Mouse (Mus musculus) neural tube, embryonic 15.5 days (tissue): ENCODE data around the gene Anxa4. TPM values are rescaled to one million over a fixed set of nuclear protein-coding genes. Genes with fewer than 3 reads are reported as not detected.
A peak's percentile ranks its signal among the peaks of the same experiment; 100 is the strongest.

Source experiments
- ATAC-seq: fragments of 200-750 bp; cut with Nextera tagmentation; 2 replicates; pipeline ENCODE4 v1.8.0; 2017; ENCODE audit warnings: mild to moderate bottlenecking, moderate TSS enrichment, moderate library complexity; ENCODE audit not compliant: low FRiP score
- H3K27ac ChIP-seq: fragments of 300-500 bp; sonication (generic); replicated peaks from 2 replicates; pipeline ENCODE4 v1.5.1; 2015; ENCODE audit warnings: mild to moderate bottlenecking, inconsistent platforms
- H3K27me3 ChIP-seq: fragments of 300-500 bp; sonication (generic); replicated peaks from 2 replicates; pipeline ENCODE4 v1.6.1; 2015; ENCODE audit warnings: inconsistent platforms
- H3K36me3 ChIP-seq: fragments of 300-500 bp; sonication (generic); 2 replicates; pipeline ENCODE4 v1.6.1; 2015; ENCODE audit warnings: inconsistent platforms
- H3K4me1 ChIP-seq: fragments of 300-500 bp; sonication (generic); 2 replicates; pipeline ENCODE4 v1.6.1; 2015; ENCODE audit warnings: inconsistent platforms
- H3K4me2 ChIP-seq: fragments of 300-500 bp; sonication (generic); 2 replicates; pipeline ENCODE4 v1.6.1; 2015; ENCODE audit warnings: inconsistent platforms, mild to moderate bottlenecking, moderate library complexity
- H3K4me3 ChIP-seq: fragments of 300-500 bp; sonication (generic); replicated peaks from 2 replicates; pipeline ENCODE4 v1.5.1; 2015; ENCODE audit warnings: mild to moderate bottlenecking, inconsistent platforms
- H3K9ac ChIP-seq: fragments of 300-500 bp; sonication (generic); replicated peaks from 2 replicates; pipeline ENCODE4 v1.6.1; 2015; ENCODE audit warnings: mild to moderate bottlenecking, inconsistent platforms
- H3K9me3 ChIP-seq: fragments of 300-500 bp; sonication (generic); replicated peaks from 2 replicates; pipeline ENCODE4 v1.6.1; 2016; ENCODE audit warnings: inconsistent platforms
- WGBS: fragments of 180-500 bp; shearing (Covaris S2); methylation state at CpG from one replicate; pipeline ENCODE4 v1.1.7; 2015; ENCODE audit warnings: mixed read lengths; 5-methylcytosine and 5-hydroxymethylcytosine counted together
- polyA plus RNA-seq: library from polyadenylated mRNA; unstranded; fragments of >200 nt; fragmentation: Nextera tagmentation; extraction: Ambion mirVana; gene quantifications from 2 replicates; pipeline ENCODE4 v1.2.1, GENCODE M21; 2015

Gene Anxa4
- polyA plus RNA-seq, 1 experiment from 2014 or later = 4.2 TPM

DNA sequence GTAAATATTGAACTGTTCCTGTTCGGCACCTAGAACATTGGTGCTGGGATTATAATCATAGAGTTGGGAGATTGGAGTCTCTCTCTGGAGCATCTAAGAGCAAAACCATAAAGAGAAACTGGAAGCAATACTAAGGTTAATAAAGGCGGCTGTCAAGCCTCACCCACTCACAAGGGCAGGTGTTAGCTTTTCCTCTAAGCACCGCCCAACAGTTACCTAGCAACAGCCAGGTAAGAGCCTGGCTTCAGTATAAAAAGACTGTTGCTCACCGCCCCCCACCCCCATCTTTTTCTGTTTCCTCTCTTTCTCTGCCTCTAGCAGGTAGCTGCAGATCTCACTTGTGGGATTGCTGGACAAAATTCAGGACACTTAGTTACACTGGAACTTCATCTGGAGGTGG lies 4.1 kb upstream of the Anxa4 start:
- H3K27ac ChIP-seq = no peak overlapping the region
- H3K9ac ChIP-seq = no peak overlapping the region
- H3K4me3 ChIP-seq = no peak overlapping the region
- H3K4me1 ChIP-seq = peaks cover 15% of the 10 kb centered on the region
- H3K36me3 ChIP-seq = no peaks in the 10 kb centered on the region
- no peak overlapping the region for H3K4me2 ChIP-seq
- H3K27me3 ChIP-seq = peaks cover 9% of the 10 kb centered on the region
- 72% methylated on average over 4 of the region's 4 CpGs for WGBS
- H3K9me3 ChIP-seq = no peaks in the 10 kb centered on the region
- no peak for ATAC-seq

DNA sequence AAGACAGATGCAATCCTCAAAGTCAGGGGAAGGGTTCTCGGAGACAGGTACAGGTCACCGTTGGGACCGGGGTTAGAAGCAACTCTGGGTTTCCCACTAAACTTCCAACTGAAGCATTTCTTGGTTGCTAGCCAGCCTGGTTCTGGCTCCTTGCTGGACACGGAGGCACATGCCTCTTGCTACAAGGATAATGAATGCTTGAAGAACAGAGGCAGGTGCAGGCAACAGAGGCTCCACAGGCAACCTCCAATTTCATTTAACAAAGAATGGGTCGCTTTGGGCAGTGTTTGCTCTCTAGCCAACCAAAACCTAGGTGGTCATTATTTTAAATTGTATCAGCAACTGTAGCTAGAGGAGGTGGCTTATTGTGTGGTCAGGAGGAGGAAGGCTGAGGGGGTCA lies 573 bp upstream of the Anxa4 start:
- Histone ChIP-seq H3K4me3 (peak overlapping the region; percentile 40; the same call in 1 of the 2 replicates), H3K36me3 (no peaks in the 10 kb centered on the region), H3K27ac (no peak overlapping the region), H3K9me3 (no peaks in the 10 kb centered on the region), H3K4me1 (peaks cover 17% of the 10 kb centered on the region), H3K9ac (no peak overlapping the region), H3K4me2 (peak overlapping the region; percentile 73), H3K27me3 (peaks cover 20% of the 10 kb centered on the region)
- ATAC-seq = no peak
- 49% methylated on average over 5 of the region's 5 CpGs for whole genome bisulfite sequencing

DNA sequence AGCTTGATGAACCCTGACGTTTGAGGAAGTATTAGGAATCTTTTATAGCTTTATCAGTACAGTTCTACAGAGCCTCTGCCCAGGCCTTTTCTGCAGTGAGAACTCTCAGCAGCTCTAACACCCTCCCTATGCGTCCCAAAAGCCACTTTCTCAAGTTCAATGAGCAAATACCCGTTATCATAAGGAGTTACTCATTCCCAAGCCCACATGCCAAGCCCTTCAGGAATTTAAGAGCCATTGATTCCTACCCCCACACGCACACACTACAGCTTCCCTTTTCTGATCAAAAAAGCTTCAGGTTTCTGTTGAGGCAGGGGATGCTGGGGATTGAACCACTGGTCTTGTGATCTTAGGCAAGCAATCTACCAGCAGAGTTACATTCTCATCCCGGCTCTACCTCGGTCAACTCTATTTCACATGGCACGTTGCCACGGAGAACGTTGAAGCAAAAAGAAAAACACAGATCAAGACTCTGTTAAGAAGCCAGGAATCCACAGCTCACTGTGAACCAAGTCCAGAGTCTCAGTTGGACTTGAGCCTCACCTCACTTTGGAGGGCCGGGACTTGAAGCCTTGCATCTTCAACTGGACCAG lies 2.9 kb downstream of the Anxa4 start:
- Histone ChIP-seq H3K4me3 (no peak overlapping the region), H3K36me3 (no peaks in the 10 kb centered on the region), H3K4me1 (peaks cover 17% of the 10 kb centered on the region), H3K9me3 (no peaks in the 10 kb centered on the region), H3K27me3 (peaks cover 20% of the 10 kb centered on the region), H3K4me2 (no peak overlapping the region), H3K9ac (no peak overlapping the region), H3K27ac (no peak overlapping the region)
- 88% methylated on average over 10 of the region's 10 CpGs for WGBS
- ATAC-seq = no peak

DNA sequence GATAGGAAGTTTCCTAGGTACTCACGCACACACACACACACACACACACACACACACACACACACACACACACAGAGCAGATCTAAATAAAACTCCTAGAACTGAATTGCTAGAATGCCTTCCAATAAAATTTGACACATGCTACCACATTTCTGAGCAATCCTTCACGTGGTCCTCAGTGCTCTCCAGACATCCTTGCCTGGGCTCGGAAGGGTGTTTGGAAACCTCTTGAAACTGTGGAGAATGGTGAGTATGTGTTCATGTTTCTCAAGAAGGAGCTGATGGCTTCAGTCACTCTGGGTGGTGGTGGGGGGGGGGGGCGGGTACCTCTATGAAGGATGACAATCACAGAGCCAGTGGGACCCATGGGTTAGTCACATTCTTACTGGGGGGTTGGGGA lies 5.1 kb downstream of the Anxa4 start:
- H3K9ac ChIP-seq = no peak overlapping the region
- ATAC-seq = no peak
- H3K36me3 ChIP-seq = no peaks in the 10 kb centered on the region
- 81% methylated on average over 4 of the region's 4 CpGs for WGBS
- H3K4me2 ChIP-seq = no peak overlapping the region
- peaks cover 10% of the 10 kb centered on the region for H3K4me1 ChIP-seq
- H3K4me3 ChIP-seq = no peak overlapping the region
- no peaks in the 10 kb centered on the region for H3K9me3 ChIP-seq
- no peak overlapping the region for H3K27ac ChIP-seq
- peaks cover 19% of the 10 kb centered on the region for H3K27me3 ChIP-seq

DNA sequence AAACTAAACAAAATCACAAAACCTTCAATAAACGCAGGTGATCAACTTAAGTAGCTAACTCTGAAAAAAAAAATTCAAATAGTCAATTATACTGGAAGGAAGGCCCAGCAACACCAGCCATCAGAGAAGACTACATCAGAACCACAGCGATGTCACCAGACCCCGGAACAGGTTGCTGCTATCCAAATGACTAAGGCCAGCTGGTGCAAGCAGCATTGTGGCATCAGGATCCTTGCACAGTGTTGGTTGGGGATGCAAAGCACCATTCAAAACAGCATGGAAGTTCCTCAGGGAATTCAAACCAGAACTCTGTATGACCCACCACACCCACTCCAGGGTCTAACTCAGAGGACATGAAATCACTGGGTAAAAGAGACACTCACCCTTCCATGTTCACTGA lies 6.8 kb downstream of the Anxa4 start:
- H3K4me2 ChIP-seq = no peak overlapping the region
- H3K36me3 ChIP-seq = no peaks in the 10 kb centered on the region
- no peaks in the 10 kb centered on the region for H3K4me1 ChIP-seq
- H3K4me3 ChIP-seq = no peak overlapping the region
- ATAC-seq = no peak
- 96% methylated on average over 3 of the region's 3 CpGs for WGBS
- H3K27me3 ChIP-seq = peaks cover 3% of the 10 kb centered on the region; the same call in 1 of the 2 replicates
- H3K27ac ChIP-seq = no peak overlapping the region
- H3K9me3 ChIP-seq = no peaks in the 10 kb centered on the region
- H3K9ac ChIP-seq = no peak overlapping the region

DNA sequence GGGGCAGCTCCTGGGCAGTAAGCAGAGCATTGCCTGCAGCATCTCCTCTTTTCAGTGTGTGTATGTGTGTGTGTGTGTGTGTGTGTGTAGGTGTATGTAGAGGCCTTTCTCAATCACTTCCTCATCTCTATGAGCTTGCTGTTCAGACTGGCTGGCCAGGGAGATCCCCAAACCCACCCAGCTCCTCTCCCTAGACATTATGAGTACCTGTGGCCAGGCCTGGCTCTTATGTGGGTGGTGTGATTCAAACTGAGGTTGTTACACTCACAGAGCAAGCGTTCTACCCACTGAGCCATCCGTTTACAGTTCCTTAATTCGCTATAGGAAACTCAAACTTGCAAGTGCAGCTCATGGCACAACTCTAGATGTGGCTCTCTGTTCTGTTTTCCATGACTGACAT lies 8.6 kb downstream of the Anxa4 start:
- Histone ChIP-seq H3K36me3 (no peaks in the 10 kb centered on the region), H3K4me1 (no peaks in the 10 kb centered on the region), H3K9ac (no peak overlapping the region), H3K27ac (no peak overlapping the region), H3K4me3 (no peak overlapping the region), H3K9me3 (no peaks in the 10 kb centered on the region), H3K4me2 (no peak overlapping the region), H3K27me3 (no peaks in the 10 kb centered on the region)
- no peak for ATAC-seq
- 88% methylated on average over 3 of the region's 3 CpGs for WGBS

DNA sequence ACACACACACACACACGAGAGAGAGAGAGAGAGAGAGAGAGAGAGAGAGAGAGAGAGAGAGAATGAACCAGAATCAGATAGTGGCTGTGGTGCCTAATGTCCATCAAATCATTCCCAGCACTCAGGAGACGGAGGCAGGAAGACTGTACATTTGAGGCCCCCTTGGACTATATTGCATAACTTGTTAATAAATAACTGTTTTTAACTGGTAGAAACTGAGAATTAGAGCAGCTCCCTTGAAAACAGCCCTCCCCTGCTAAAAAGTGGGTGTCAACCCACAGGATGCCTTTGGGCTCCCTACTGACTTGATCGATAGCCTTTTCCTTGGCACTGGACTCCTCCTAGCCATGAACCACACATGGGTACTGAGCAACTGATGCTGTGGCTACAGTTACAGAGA lies 11.0 kb downstream of the Anxa4 start:
- no peak overlapping the region for H3K4me3 ChIP-seq
- ATAC-seq = no peak
- H3K4me1 ChIP-seq = no peaks in the 10 kb centered on the region
- no peaks in the 10 kb centered on the region for H3K36me3 ChIP-seq
- H3K9me3 ChIP-seq = no peaks in the 10 kb centered on the region
- H3K9ac ChIP-seq = no peak overlapping the region
- no peak overlapping the region for H3K4me2 ChIP-seq
- WGBS = 78% methylated on average over 2 of the region's 3 CpGs
- H3K27ac ChIP-seq = no peak overlapping the region
- no peaks in the 10 kb centered on the region for H3K27me3 ChIP-seq

DNA sequence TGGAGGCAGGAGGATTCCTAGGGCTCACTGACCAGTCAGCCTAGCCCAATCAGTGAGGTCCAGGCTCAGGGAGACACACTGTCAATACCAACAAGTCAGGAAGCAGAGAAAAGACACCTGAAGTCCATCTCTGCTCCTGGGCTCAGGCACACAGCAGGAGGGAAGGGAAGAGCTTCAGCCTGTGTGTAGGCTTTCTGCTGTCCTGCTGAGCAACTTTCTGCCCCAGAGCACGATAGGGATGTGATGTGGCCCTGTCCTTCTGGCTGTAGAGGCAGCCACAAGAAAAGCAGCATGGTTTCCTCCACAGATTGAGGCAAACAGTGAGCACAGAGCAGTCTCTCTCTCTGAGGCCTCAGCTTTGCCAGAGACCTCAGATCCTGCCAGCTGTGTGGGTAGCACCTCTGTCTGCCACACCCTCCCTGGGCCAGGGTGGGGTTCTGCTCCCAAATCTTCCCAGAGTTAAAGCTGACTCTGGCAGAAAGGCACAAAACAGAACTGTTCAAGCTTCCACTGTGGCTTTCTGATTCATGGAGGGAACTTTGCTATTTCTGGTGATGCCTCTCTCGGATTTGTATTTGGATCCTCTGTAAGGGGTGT lies 11.9 kb downstream of the Anxa4 start:
- Histone ChIP-seq H3K9me3 (no peaks in the 10 kb centered on the region), H3K9ac (no peak overlapping the region), H3K4me1 (0 out of 2 replicates have a peak, but pooled peaks cover 3% of the 10 kb centered on the region), H3K36me3 (no peaks in the 10 kb centered on the region), H3K27ac (no peak overlapping the region), H3K4me2 (no peak overlapping the region), H3K27me3 (no peaks in the 10 kb centered on the region), H3K4me3 (no peak overlapping the region)
- ATAC-seq = no peak
- 45% methylated on average over 2 of the region's 2 CpGs for WGBS

DNA sequence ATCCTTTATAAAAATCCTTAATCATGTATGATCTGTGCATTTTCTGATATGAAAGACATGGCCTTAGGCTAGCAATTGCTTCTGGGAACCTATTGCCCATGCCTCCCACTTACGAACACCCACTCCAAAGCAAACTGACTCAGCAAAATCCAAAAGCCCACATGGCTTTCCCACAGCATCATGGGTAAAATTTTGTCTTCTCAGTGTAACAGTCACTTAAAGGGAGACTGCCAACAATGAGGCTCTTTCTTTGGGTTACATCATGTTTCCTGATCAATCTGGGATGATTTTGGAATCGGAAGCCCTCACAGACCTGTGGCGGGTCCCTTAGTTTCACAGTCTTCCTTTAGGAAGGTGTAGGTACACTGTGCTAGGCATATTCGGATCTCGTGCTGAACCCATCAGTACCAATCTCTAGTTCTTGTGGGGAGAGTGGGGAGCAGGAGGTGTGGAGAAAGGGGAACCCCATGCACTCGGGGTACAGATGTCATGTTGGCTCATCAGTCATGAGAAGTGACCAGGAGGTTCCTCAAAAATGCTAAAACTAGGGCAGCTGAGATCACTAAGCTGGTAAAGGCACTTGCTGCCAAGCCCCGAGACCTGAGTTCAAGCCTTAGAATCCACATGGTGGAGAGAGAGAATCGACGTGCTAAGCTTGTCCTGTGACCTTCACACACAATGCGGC lies 14.3 kb downstream of the Anxa4 start:
- Histone ChIP-seq H3K9ac (no peak overlapping the region), H3K27me3 (no peaks in the 10 kb centered on the region), H3K27ac (no peak overlapping the region), H3K4me2 (no peak overlapping the region), H3K9me3 (no peaks in the 10 kb centered on the region), H3K36me3 (no peaks in the 10 kb centered on the region), H3K4me3 (no peak overlapping the region), H3K4me1 (peaks cover 3% of the 10 kb centered on the region; the same call in 1 of the 2 replicates)
- 93% methylated on average over 10 of the region's 10 CpGs for WGBS
- no peak for ATAC-seq

DNA sequence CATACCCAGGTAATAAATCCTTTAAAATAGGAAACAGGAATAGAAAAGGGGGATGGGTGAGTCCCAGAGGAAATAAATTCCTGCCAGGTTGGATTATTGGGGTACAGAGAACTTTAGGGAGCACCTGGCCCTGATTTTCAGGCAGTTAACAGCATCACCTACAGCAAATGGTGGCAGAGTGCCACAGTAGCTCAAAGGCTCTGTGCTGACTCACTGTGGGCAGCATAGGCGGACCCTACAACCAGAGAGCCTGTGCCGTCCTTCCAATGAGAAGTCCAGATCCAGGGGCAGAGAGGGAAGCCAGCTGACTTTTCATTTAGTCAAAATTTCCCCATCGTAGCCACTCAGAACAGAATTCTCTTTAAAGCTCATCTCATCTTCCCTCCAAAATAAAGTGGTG lies 16.2 kb downstream of the Anxa4 start:
- no peak overlapping the region for H3K4me3 ChIP-seq
- no peak overlapping the region for H3K4me2 ChIP-seq
- H3K36me3 ChIP-seq = no peaks in the 10 kb centered on the region
- WGBS = 83% methylated on average over 3 of the region's 3 CpGs
- H3K9me3 ChIP-seq = no peaks in the 10 kb centered on the region
- H3K9ac ChIP-seq = no peak overlapping the region
- peaks cover 3% of the 10 kb centered on the region; the same call in 1 of the 2 replicates for H3K4me1 ChIP-seq
- no peak overlapping the region for H3K27ac ChIP-seq
- no peak for ATAC-seq
- H3K27me3 ChIP-seq = no peaks in the 10 kb centered on the region

DNA sequence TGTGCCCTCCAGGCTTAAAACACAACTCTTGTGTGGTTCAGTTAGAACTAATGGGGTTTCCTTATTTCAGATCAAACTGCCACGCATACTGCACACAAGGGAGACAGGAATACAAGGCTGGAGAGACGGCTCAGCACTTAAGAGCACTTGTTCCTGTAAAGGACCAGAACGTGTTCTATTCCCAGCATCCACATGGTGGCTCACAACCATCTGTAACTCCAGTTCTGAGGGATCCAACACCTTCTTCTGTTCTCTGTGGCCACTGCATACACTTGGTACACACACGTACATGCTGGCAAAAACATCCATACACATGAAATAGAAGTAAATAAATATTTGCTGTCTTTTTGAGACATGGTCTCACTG lies 16.7 kb downstream of the Anxa4 start:
- WGBS = 52% methylated on average over 4 of the region's 4 CpGs

More for the DNA sequence above, 16.7 kb downstream of the Anxa4 start:
- Histone ChIP-seq H3K4me3 (no peak overlapping the region), H3K9me3 (no peaks in the 10 kb centered on the region), H3K4me2 (no peak overlapping the region), H3K27me3 (no peaks in the 10 kb centered on the region), H3K4me1 (peaks cover 3% of the 10 kb centered on the region; the same call in 1 of the 2 replicates), H3K9ac (no peak overlapping the region), H3K27ac (0 out of 2 replicates have a peak overlapping the region, but pooled peaks have one; percentile 35), H3K36me3 (no peaks in the 10 kb centered on the region)
- no peak for ATAC-seq
